Mouse (Mus musculus) embryonic facial prominence, embryonic 13.5 days (tissue): ENCODE results near the gene Dgkd. TPM values are rescaled to one million over a fixed set of nuclear protein-coding genes. Genes with fewer than 3 reads are reported as not detected.

Experiments used
- ATAC-seq: fragments of 200-750 bp; cut with Nextera tagmentation; 2 replicates; pipeline ENCODE4 v1.8.0; 2017; ENCODE audit warnings: low read depth; ENCODE audit not compliant: insufficient number of reproducible peaks, insufficient read depth, low FRiP score, low TSS enrichment
- H3K27ac ChIP-seq: fragments of 300-500 bp; sonication (generic); 2 replicates; pipeline ENCODE4 v1.5.1; 2015; ENCODE audit warnings: moderate library complexity, mild to moderate bottlenecking, inconsistent platforms
- H3K27me3 ChIP-seq: fragments of 300-500 bp; sonication (generic); 2 replicates; pipeline ENCODE4 v1.6.1; 2015; ENCODE audit warnings: mild to moderate bottlenecking, inconsistent platforms
- H3K36me3 ChIP-seq: fragments of 300-500 bp; sonication (generic); 2 replicates; pipeline ENCODE4 v1.6.1; 2015; ENCODE audit warnings: mild to moderate bottlenecking, inconsistent platforms
- H3K4me1 ChIP-seq: fragments of 300-500 bp; sonication (generic); 2 replicates; pipeline ENCODE4 v1.6.1; 2015; ENCODE audit warnings: inconsistent platforms
- H3K4me2 ChIP-seq: fragments of 300-500 bp; sonication (generic); 2 replicates; pipeline ENCODE4 v1.6.1; 2015; ENCODE audit warnings: moderate library complexity, mild to moderate bottlenecking, inconsistent platforms
- H3K4me3 ChIP-seq: fragments of 300-500 bp; sonication (generic); 2 replicates; pipeline ENCODE4 v1.5.1; 2015; ENCODE audit warnings: mild to moderate bottlenecking, inconsistent platforms
- H3K9ac ChIP-seq: fragments of 300-500 bp; sonication (generic); 2 replicates; pipeline ENCODE4 v1.6.1; 2015; ENCODE audit warnings: mild to moderate bottlenecking, inconsistent platforms
- H3K9me3 ChIP-seq: fragments of 300-500 bp; sonication (generic); 2 replicates; pipeline ENCODE4 v1.6.1; 2016; ENCODE audit warnings: inconsistent platforms
- WGBS: fragments of 180-500 bp; shearing (Covaris S2); methylation state at CpG from one replicate; pipeline ENCODE4 v1.1.7; 2015; ENCODE audit warnings: mixed read lengths; 5-methylcytosine and 5-hydroxymethylcytosine counted together
- polyA plus RNA-seq: library from polyadenylated mRNA; unstranded; fragments of >200 nt; fragmentation: Nextera tagmentation; extraction: Ambion mirVana; gene quantifications from 2 replicates; pipeline ENCODE4 v1.2.1, GENCODE M21; 2015

Dgkd gene
- polyA plus RNA-seq, 1 experiment from 2014 or later: 28.8 TPM

- peaks cover 59% of the 10 kb centered on the region for H3K36me3 ChIP-seq
- H3K27me3 ChIP-seq: no peaks in the 10 kb centered on the region
- no peaks in the 10 kb centered on the region for H3K4me1 ChIP-seq
- no peak overlapping the region for H3K4me3 ChIP-seq
- ATAC-seq: no peak
- WGBS: 93% methylated on average over 3 of the region's 3 CpGs
- no peaks in the 10 kb centered on the region for H3K9me3 ChIP-seq
- H3K27ac ChIP-seq: no peak overlapping the region
- no peak overlapping the region for H3K4me2 ChIP-seq
- no peak overlapping the region for H3K9ac ChIP-seq
These were observed 64.3 kb downstream of the Dgkd start for GRCm38 (mm10) chr1:87917361-87917760.

DNA sequence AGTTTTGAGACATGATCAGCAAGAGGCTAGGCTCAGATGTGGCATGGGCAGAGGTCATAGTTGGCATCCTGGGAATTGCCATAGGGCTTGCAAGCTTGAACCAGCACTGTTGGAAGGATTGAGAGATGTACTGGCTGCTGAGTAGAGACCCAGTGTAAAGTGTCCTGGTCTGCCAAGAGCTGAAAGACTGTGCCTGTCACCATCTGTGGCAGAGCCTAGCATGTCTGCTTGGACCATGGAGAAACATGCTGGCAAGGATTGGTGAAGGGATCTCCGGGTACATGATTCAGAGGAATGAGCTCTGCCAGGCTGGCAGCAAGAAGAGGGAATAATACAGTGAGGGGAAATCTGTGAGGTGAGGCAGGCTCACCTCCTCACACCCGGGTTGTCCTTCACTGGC lies 65.0 kb downstream of the Dgkd start:
- no peak overlapping the region for H3K27ac ChIP-seq
- no peaks in the 10 kb centered on the region for H3K27me3 ChIP-seq
- H3K4me3 ChIP-seq: no peak overlapping the region
- H3K4me2 ChIP-seq: no peak overlapping the region
- no peaks in the 10 kb centered on the region for H3K4me1 ChIP-seq
- no peak for ATAC-seq
- H3K9ac ChIP-seq: no peak overlapping the region
- no peaks in the 10 kb centered on the region for H3K9me3 ChIP-seq
- H3K36me3 ChIP-seq: peaks cover 59% of the 10 kb centered on the region
- 87% methylated on average over 2 of the region's 2 CpGs for WGBS

DNA sequence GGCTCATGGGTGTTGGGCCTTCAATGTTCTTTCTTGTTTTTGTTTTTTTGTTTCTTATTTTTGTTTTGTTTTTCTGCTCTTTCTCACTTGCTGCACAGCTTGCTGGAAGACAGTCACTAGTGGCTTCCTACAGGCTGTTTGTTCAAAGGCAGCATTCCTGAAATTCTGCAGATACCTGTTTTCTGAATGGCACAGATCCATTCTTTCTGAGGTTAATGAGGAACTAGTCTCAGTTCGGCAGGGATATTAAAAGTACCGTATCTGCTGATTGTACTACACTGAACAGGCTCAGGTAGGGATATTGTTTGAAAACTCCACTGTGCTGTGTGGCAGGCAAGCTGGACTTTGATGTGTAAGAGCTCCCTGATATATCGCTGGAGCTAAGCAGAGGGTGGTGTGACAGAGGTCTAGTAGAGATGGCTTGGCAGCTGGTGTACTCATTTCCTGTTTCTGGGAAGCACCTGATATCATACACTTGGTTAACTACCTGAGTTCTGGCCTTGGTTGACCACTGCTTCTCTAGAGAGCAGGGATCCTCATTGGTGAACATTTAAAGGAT lies 67.0 kb downstream of the Dgkd start:
- 85% methylated on average over 3 of the region's 3 CpGs for WGBS
- no peak for ATAC-seq
- no peaks in the 10 kb centered on the region for H3K9me3 ChIP-seq

DNA sequence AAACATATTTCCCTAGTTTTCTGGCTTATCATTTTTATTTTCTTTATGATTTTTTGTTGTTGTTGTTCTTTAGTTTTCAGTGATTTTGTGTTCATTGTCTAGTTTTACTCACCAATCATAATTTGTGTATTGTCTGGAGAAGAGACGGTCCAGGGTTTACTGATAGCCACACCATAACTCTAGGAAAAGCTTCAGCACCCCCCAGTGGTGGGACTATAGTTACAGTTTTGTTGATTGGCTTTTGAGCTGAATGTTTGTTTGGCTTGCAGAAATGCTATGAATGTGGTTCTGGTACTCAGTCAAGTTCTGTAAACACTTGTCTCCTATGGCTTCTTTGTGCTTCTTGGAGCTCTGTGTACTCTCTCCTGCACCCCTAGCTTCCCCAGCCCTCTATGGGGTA lies 69.6 kb downstream of the Dgkd start:
- Histone ChIP-seq H3K36me3 (peaks cover 81% of the 10 kb centered on the region), H3K4me2 (no peak overlapping the region), H3K27ac (no peak overlapping the region), H3K4me1 (no peaks in the 10 kb centered on the region), H3K4me3 (no peak overlapping the region), H3K9me3 (no peaks in the 10 kb centered on the region), H3K9ac (no peak overlapping the region), H3K27me3 (no peaks in the 10 kb centered on the region)
- 50% methylated on average over 1 of the region's 1 CpGs for WGBS
- ATAC-seq: no peak

More for the DNA sequence above, 67.0 kb downstream of the Dgkd start:
- Histone ChIP-seq H3K4me2 (no peak overlapping the region), H3K9ac (no peak overlapping the region), H3K4me1 (no peaks in the 10 kb centered on the region), H3K27ac (no peak overlapping the region), H3K36me3 (peaks cover 76% of the 10 kb centered on the region), H3K4me3 (no peak overlapping the region), H3K27me3 (no peaks in the 10 kb centered on the region)

- no peak overlapping the region for H3K4me2 ChIP-seq
- 91% methylated on average over 4 of the region's 4 CpGs for WGBS
- H3K36me3 ChIP-seq: peaks cover 77% of the 10 kb centered on the region
- H3K9me3 ChIP-seq: no peaks in the 10 kb centered on the region
- no peaks in the 10 kb centered on the region for H3K4me1 ChIP-seq
- no peak overlapping the region for H3K4me3 ChIP-seq
- ATAC-seq: no peak
- H3K9ac ChIP-seq: no peak overlapping the region
- H3K27ac ChIP-seq: no peak overlapping the region
- no peaks in the 10 kb centered on the region for H3K27me3 ChIP-seq
These were observed 71.8 kb downstream of the Dgkd start for GRCm38 (mm10) chr1:87924888-87925287.

GRCm38 (mm10) chr1:87929730-87930129 lies 76.6 kb downstream of the Dgkd start:
- Histone ChIP-seq H3K9me3 (no peaks in the 10 kb centered on the region), H3K36me3 (peaks cover 81% of the 10 kb centered on the region), H3K4me1 (no peaks in the 10 kb centered on the region), H3K9ac (no peak overlapping the region), H3K27me3 (no peaks in the 10 kb centered on the region), H3K27ac (no peak overlapping the region), H3K4me2 (no peak overlapping the region), H3K4me3 (no peak overlapping the region)
- 76% methylated on average over 5 of the region's 5 CpGs for WGBS
- no peak for ATAC-seq

- Histone ChIP-seq H3K9me3 (no peaks in the 10 kb centered on the region), H3K9ac (no peak overlapping the region), H3K27ac (no peak overlapping the region), H3K4me2 (no peak overlapping the region), H3K4me1 (no peaks in the 10 kb centered on the region), H3K4me3 (no peak overlapping the region), H3K27me3 (no peaks in the 10 kb centered on the region), H3K36me3 (peaks cover 80% of the 10 kb centered on the region)
- ATAC-seq: no peak
- 71% methylated on average over 5 of the region's 5 CpGs for WGBS
These were observed 80.0 kb downstream of the Dgkd start for GRCm38 (mm10) chr1:87933051-87933450.

DNA sequence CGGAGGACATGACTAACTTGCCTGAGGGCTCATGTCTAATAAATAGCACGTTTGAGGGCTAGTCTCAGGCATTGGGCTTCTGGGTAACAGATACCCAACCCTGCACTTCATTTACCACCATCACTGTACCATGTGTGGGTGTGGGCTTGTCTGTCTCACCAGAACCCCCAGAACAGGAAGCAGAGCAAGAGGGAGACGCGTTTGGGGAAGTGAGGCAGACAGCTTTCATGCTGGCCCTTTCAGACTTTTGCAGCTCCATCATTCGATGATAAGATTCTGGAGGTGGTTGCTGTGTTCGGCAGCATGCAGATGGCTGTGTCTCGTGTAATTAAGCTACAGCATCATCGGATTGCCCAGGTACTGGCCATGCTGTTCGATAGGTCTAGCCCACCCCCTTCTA lies 82.0 kb downstream of the Dgkd start:
- Histone ChIP-seq H3K27me3 (no peaks in the 10 kb centered on the region), H3K36me3 (peaks cover 87% of the 10 kb centered on the region), H3K9me3 (no peaks in the 10 kb centered on the region), H3K9ac (no peak overlapping the region), H3K4me2 (no peak overlapping the region), H3K4me1 (no peaks in the 10 kb centered on the region), H3K4me3 (no peak overlapping the region), H3K27ac (no peak overlapping the region)
- 75% methylated on average over 9 of the region's 9 CpGs for WGBS
- no peak for ATAC-seq

DNA sequence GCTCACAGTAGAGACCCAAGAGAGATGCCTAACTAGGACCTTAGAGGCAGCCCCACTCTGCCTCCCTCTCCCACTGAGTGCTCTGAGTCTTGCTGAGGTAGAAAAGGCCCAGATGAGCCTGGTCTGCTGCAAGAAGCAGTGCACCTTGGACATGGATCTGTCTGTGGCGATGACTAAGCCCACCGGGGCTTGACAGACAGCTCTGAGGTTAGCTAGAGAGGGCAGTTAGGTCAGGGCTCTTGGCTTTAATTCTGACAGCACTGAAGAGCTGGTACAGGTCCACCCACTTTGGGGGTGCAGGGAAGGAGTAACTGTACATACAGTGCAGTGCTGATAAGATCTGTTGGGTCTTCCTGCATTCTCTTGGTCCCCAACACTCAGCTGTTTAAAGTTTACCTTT lies 82.5 kb downstream of the Dgkd start:
- no peak for ATAC-seq
- Histone ChIP-seq H3K27me3 (no peaks in the 10 kb centered on the region), H3K4me2 (no peak overlapping the region), H3K4me3 (no peak overlapping the region), H3K36me3 (peaks cover 88% of the 10 kb centered on the region), H3K4me1 (no peaks in the 10 kb centered on the region), H3K27ac (no peak overlapping the region), H3K9me3 (no peaks in the 10 kb centered on the region), H3K9ac (no peak overlapping the region)
- WGBS: 87% methylated on average over 2 of the region's 2 CpGs

GRCm38 (mm10) chr1:87936075-87936474 lies 83.0 kb downstream of the Dgkd start:
- whole genome bisulfite sequencing: 88% methylated on average over 7 of the region's 7 CpGs
- peaks cover 88% of the 10 kb centered on the region for H3K36me3 ChIP-seq

DNA sequence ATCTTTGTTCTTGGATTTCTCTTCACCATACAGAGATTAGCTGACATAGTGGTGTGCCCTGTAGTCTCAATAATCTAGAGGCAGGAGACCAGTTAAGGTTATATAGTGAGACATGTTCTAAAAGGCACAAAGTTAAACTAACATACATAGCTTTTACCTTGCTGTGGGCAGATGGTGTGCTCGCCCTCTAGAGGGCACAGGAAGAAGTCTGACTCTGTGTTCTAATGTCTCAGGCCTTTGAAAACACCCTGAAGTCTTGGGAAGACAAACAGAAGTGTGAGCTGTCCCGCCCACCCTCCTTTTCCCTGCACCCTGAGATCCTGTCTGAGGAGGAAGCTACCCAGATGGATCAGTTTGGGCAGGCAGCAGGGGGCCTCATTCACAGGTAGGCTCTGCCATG lies 83.4 kb downstream of the Dgkd start:
- 50% methylated on average over 2 of the region's 2 CpGs for WGBS
- Histone ChIP-seq H3K27me3 (no peaks in the 10 kb centered on the region), H3K9ac (no peak overlapping the region), H3K36me3 (peaks cover 88% of the 10 kb centered on the region), H3K27ac (no peak overlapping the region), H3K4me3 (no peak overlapping the region), H3K4me2 (no peak overlapping the region), H3K9me3 (no peaks in the 10 kb centered on the region), H3K4me1 (no peaks in the 10 kb centered on the region)
- no peak for ATAC-seq

More at GRCm38 (mm10) chr1:87936075-87936474, 83.0 kb downstream of the Dgkd start:
- no peak for ATAC-seq
- Histone ChIP-seq H3K4me2 (no peak overlapping the region), H3K9ac (no peak overlapping the region), H3K4me1 (no peaks in the 10 kb centered on the region), H3K9me3 (no peaks in the 10 kb centered on the region), H3K4me3 (no peak overlapping the region), H3K27me3 (no peaks in the 10 kb centered on the region), H3K27ac (no peak overlapping the region)

DNA sequence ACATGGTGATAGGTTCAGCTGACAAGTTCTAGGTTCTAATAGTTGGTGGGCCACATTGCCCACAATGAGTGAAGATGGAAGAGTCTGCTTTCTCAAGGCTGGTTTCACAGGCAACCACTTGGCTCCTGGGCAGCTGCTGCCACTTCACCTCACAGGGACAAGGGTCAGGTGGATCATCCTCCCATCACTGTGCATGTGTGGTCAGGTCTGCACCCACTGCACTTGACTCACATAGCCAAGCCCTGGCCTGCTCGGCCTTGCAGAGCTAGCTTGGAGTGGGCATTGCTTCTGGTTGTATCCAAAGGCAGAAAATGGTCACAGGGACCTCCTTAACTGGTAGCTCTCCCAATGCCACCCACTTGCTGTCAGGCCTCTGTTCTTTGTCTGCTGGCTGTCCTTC lies 88.7 kb downstream of the Dgkd start:
- Histone ChIP-seq H3K4me1 (no peaks in the 10 kb centered on the region), H3K27me3 (no peaks in the 10 kb centered on the region), H3K4me3 (no peak overlapping the region), H3K9me3 (no peaks in the 10 kb centered on the region), H3K36me3 (peaks cover 100% of the 10 kb centered on the region), H3K27ac (no peak overlapping the region), H3K4me2 (no peak overlapping the region), H3K9ac (no peak overlapping the region)
- no peak for ATAC-seq
- 81% methylated on average over 1 of the region's 1 CpGs for WGBS

- no peaks in the 10 kb centered on the region for H3K27me3 ChIP-seq
- H3K36me3 ChIP-seq: peaks cover 97% of the 10 kb centered on the region
- no peak for ATAC-seq
- no peak overlapping the region for H3K4me3 ChIP-seq
- no peaks in the 10 kb centered on the region for H3K9me3 ChIP-seq
- H3K4me2 ChIP-seq: no peak overlapping the region
- no peaks in the 10 kb centered on the region for H3K4me1 ChIP-seq
- no peak overlapping the region for H3K9ac ChIP-seq
- H3K27ac ChIP-seq: no peak overlapping the region
- WGBS: 92% methylated on average over 6 of the region's 6 CpGs
These were observed 94.6 kb downstream of the Dgkd start for GRCm38 (mm10) chr1:87947681-87948091.
